Mouse (Mus musculus): ENCODE data around the gene Psmg1.
"Not testable (repeated sequence)": the region's sequence is repeated elsewhere in the genome, so short reads cannot be mapped to it uniquely, and the experiment has no call there.

Gene Psmg1

DNA sequence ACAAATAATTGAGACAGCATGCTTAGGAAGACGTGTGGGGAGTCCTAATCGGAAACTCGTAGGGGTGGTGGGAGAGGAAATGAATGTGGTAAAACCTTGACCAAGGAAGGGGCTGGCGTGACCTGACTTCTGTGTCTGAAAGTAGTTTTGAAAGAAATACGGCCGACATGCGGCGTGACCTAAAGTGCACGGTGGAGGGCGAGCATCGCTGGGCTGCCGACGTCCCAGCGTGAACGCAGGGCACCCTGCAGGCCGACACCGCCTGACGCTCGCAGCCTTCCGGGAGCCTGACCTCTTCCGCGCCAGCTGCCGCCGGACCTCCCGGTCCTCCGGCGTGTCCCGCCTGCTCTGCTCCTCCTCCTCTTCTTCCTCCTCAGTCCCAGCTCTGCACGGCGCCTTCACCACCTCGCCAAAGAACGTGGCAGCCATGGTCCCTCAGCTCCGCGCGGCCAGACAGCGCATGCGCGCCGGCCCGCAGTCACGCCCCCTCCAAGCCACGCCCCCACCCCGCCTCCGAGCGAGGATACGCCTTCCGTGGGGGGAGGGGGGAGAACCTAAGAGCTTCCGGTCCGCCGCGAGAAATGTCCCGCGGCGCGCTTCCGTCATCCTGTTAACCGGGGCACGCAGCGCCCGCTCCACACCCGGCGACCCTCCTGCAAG, at the start of gene Psmg1:
Gene Psmg1, minus strand, starts transcription at position 499 of the 660 bp plus-strand sequence.
- peak; percentile 95 for DNase-seq (ENCODE audit: low spot score)

DNA sequence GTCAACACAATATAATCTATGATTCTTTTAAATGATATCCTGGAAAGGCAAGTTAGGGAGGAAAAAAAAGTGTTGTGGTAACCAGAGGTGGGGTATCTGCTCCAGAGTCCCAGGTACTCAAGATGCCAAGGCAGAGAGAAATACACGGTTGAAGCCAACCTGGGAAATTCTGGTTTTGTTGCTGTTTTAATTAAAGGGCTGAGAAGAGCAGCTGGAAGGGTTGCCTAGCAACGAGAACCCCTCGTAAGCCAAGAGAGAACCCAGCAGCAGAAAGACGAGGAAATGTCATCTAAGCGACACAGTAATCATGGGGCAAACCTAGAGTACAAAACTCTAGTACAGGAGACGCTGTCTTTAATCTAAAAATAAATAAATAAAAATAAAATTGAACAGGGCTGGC, 48.8 kb upstream of the Psmg1 start:
- DNase-seq (ENCODE audit: low spot score) = no peak

DNA sequence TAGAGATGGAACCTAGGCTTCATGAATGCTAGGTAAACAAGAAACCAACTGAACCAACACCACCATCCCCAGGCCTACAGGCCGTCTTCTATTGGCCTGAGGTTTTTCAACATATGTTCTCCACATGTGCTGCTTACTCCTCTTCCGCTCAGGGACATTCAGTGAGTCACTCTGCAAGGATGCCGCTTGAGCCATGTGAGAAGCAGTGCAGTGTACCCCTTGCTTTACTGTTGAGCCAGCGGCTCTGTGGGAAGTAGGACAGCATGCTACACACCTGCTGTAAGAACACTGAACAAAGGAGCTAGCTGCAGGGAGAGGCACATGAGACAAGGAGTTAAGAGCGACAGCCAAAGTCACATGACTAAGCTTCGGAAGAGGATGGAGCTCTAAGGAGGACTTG, 43.7 kb upstream of the Psmg1 start:
- no peak for DNase-seq (ENCODE audit: low spot score)

DNA sequence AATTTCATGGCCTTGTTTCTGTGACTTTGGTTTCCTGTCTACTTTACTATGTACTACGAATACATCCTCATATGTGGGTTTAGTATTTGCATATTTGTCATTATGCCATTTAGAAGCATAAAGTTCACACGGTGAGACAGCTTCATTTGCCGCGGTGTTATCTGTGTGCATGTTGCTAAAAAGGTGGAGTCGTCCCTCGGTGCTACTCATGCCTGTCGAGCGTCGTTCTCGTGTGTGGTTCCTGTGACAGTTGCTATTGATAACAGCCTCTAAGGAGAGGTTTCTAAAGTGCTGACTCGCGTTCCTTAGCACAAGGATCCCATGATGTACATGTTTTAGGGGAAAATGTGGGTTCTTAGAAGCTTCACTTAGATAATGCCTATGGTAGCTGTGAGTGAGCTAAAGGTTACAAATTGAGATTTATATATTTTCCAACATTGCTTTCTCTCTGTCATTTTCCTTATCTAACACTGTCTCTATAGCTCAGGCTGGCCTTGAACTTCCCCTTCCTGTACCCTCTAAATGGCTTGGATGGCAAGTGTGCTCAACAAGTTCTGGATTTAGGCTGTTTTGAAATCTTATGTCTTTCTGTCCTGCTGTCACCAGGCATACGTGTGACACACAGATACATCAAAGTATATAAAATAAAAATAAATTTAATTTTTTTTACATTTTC, 41.7 kb upstream of the Psmg1 start:
- DNase-seq (ENCODE audit: low spot score) = no peak

DNA sequence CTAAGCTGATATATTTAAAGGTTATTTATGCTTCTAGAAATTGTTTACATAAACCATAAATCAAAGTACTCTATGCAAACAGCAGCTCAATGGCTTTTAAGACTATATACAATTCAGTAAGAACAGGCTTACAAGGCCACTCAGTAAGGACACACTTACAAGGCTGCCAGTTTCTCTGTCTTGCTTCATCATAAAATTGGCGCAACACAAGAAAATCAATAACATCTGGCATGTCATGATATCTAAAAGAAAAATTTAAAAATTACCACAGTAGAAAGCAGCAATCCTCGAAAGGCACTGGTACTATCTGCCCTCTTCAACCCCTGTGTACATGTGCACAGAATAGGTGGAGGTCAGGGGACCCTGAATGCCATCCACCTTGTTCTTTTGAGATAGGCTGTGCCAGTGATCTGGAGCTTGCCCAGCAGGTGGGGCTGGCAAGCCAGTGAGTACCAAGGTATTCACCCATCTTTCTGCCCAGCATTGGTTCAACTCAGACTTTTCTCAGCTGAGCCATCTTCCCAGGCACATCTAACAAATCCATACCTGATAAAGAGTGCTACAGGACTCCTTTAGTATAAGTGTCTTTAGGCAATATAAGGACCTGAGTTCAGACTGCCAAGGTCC, 39.8 kb upstream of the Psmg1 start:
- DNase-seq (ENCODE audit: low spot score) = no peak

DNA sequence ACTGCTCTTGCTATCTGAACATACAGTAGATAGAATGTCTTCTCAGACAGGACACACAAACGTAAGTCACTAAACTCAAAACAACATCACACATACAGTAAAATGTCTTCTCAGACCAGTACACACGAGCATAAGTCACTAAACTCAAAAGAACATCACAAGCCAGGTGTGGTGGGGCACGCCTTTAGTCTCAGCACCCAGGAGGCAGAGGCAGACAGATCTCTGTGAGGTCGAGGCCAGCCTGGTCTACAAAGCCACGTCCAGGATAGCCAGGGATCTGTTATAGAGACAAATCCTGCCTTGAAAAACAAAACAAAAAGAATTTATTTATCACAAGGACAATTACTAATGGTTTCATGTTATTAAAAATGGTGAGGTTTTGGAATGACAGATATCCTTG, 35.5 kb upstream of the Psmg1 start:
- no peak for DNase-seq (ENCODE audit: low spot score)

DNA sequence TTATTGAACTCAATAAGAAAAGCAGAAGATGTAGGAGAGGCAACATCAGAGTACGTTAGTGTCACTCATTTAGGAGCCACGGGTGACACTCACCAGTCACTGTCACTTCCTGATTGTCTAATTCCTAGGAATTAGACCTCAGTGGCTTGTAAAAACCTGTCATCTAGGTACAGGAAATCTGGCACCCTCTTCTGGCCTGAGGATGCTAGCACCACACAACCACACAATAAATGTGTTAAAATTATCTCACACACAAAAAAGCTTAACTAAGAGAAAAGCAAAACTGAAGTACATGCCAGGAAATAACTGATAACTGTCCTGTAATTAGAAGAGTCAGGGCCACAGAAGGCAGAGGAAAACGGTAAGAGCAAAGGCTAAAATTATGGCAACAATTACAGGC, 34.5 kb upstream of the Psmg1 start:
- DNase-seq (ENCODE audit: low spot score) = no peak

DNA sequence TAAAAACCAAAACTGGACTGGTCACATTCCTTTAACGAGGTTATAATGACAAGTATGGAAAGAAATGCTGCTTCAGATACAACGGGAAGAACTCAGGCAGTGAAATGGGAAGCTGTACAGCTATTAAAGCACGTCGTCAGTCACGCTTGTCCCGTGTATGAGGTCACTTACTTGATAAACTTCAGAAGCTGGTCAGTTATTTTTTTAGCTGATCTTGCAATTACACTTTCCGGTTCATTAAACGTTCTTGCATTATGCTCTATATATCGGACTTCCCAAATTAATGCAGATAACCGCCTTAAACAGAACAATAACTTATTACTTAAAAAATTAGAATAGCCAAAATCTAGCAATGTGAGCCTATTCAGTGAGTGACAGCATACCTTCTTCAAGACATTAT, 30.3 kb upstream of the Psmg1 start:
- DNase-seq (ENCODE audit: low spot score) = no peak

DNA sequence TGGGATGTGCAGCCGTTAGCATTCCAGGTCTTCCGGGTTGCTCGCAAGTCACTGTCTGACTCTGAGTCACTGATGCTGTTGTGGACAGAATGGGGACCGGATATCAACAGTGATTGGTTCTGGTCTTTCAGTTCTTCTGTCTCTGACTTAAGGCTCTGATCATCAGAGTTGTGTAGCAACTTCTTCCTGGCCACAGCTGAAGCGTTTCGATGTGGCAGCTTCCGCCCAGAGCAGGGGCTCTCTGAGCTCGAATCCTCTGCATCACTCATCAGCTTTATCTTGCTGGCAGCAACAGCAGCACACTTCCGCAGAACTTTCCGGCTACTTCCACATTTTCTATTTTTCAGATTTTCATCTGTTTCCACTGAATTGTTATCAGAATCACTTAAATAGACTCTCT, 18.4 kb upstream of the Psmg1 start:
- DNase-seq (ENCODE audit: low spot score) = not testable (repeated sequence)

DNA sequence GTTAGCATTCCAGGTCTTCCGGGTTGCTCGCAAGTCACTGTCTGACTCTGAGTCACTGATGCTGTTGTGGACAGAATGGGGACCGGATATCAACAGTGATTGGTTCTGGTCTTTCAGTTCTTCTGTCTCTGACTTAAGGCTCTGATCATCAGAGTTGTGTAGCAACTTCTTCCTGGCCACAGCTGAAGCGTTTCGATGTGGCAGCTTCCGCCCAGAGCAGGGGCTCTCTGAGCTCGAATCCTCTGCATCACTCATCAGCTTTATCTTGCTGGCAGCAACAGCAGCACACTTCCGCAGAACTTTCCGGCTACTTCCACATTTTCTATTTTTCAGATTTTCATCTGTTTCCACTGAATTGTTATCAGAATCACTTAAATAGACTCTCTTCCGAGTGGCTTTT, 13.5 kb upstream of the Psmg1 start:
- not testable (repeated sequence) for DNase-seq (ENCODE audit: low spot score)

DNA sequence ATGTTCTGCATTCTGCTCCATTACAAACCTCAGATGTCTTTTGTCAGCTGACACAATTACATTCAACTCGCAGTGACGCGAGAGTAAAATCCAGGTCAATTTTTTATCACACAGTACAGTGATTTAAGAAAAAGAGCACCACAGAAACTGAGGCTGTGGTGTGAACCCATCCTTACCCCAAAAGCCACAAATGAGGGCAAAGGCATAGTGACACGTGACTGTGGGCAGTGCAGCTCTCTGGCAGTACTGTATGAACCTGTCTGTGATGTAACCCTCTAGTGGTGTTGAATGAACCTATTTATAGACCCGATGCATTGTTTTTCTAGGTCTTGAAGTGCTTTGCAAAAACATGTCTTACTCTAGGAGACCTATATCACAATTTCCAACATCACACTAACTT, 8.5 kb upstream of the Psmg1 start:
- DNase-seq (ENCODE audit: low spot score) = no peak

DNA sequence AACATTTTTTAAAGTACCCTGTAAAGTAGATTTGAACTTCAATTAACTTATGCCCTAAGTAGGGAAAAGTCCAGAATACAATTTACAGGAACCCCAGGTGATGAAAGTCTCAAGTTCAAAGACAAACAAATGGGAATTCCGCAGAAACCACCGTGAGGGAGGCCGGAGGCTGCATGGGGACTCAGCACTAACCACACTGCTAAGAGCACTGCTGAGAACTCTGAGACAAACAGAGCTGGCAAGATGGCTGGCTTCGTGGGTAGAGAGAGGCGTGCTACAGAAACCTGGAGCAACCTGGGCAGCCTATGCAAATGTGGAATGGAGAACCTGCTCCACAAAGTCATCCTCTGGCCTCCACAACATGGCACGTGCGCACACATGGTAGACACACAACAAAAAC, 5.4 kb upstream of the Psmg1 start:
- no peak for DNase-seq (ENCODE audit: low spot score)

DNA sequence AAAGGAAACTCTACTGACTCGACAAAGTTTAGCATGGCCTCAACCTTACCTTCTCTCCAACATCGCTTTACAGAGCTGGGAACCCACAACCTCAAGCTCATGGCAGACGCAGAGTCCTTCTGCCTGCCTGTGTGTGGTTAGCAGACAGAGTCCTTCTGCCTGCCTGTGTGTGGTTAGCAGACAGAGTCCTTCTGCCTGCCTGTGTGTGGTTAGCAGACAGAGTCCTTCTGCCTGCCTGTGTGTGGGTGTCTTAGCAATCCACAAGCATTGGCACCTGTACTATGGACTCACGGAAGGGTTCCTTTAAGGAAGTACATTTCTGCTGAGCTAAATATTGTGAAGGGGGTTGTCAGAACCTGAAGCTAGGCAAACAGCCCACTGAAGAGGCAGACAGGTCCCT, 3.8 kb upstream of the Psmg1 start:
- peak; percentile 8 for DNase-seq (ENCODE audit: low spot score)

DNA sequence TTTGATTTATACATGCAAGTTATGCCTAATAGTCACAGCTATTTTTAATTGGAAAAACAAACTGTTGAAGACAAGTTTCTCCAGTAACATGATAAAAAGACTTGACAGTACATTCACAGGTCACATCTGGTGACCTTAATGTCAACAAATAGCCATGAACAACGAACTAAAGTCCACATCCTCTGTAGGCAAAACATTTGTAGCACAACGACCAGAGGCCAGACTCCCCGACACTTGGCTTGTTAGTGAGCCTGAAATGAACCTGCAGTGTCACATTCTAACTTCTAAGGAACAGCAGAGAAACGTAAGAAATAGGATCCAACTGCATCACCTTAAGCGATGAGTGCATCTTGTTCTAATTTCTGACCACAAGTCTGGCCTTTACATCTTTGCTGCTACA, 1.8 kb upstream of the Psmg1 start:
- peak; percentile 26 for DNase-seq (ENCODE audit: low spot score)

DNA sequence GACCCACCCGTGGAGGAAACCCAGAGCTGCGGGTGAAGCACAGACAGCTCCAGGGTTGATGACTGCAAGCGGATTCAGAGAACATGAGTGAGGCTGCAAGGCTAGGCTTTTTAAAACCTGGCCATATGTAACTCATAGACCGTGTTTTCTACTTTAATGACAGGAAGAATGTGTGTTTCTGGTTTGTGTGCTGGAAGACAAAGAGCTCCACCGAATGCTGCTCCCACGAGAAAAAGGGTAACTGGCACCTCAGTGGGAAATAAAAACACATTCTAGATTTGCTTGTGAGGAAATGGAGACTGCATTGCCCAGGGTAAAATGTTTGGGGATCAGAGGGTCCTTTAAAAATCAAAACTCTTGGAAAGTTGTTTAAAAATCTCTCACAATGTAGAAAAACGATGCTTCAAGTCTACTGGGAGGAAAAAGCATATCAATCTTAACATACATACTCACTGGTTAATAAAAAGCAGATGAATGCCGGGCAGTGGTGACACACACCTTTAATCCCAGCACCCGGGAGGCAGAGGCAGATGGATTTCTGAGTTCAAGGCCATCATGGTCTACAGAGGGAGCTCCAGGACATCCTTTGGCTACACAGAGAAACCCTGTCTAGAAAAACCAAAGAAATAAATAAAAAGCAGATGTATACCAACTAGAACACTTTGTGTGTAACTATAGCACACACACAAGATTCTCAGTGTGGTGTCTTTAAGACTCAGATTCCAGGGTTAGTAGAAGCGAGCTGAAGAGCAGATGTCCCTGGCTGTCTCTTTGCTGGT, 551 bp upstream of the Psmg1 start:
- peak; percentile 36 for DNase-seq (ENCODE audit: low spot score)

DNA sequence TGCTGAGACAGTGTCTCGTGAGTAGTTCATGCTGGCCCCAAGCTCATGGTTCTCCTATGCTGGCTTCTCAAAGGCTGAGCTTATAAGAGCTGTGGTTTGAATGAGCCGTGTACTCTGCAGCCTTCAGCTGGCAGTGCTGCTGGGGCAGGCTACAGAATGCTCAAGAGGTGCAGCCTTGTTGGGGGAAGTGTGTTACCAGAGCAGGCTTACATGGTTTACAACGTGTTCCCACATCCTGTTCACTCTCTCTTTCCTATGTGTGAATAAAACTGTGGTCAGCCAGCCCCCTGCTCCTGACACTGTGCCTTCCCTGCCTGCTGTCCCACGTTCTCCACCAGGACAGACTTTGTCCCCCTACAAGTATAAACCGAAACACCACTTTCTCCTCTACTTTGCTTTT, 5.8 kb downstream of the Psmg1 start:
- no peak for DNase-seq (ENCODE audit: low spot score)

DNA sequence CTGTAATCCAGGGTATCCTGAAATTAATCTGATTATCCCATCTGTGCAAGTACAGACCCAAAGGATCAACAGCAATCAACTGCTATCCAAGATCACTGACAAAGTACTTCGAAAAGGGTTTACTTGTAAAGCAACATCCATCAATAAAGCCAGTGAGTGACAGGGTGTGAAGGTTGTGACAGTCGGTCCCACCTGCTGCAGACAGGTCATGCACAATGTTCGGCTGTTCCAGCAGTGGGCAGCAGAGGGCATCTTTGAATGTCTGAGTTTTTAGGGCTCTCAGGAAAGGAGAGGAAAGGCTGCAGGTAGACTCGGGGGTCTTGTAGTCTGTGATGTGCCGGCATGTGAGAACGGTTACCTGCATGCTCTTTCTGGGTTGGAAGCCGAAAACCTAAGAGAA, 7.2 kb downstream of the Psmg1 start:
- no peak for DNase-seq (ENCODE audit: low spot score)

DNA sequence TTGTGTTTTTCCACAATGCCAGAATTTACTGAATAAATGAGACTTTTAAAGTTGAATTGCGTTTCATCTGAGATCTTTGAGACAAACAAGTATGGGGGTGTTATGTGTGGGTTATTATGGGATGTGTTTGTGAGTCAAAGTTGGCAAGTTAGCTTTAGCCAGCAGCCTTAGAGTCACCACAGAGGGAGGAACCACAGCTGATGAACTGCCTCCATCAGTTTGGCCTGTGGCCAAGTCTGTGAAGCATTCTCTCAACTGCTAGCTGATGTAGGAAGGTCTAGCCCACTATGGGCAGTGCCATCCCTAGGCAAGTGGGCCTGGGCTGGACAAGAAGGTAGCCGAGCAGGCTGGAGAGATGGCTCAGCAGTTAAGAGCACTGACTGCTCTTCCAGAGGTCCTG, 19.9 kb downstream of the Psmg1 start:
- no peak for DNase-seq (ENCODE audit: low spot score)

DNA sequence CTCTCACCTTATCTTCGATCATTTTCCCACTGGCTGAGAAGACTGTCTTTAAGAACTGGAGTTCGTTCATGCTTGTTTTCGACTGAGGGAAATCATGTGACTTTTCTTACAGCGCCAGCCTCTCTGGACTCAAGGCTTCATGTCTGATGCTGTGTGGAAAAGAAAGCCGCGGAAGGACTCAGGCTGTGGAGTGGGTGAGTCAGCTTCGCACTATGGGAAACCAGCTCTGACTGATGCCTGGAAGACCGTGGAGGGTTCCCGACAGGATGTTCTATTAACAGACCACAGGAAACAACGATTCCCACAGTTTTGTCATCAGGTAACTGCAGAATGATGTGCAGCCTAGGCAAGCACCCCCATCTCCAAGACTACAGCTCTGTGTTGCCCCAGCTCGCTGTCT, 23.3 kb downstream of the Psmg1 start:
- DNase-seq (ENCODE audit: low spot score) = no peak

DNA sequence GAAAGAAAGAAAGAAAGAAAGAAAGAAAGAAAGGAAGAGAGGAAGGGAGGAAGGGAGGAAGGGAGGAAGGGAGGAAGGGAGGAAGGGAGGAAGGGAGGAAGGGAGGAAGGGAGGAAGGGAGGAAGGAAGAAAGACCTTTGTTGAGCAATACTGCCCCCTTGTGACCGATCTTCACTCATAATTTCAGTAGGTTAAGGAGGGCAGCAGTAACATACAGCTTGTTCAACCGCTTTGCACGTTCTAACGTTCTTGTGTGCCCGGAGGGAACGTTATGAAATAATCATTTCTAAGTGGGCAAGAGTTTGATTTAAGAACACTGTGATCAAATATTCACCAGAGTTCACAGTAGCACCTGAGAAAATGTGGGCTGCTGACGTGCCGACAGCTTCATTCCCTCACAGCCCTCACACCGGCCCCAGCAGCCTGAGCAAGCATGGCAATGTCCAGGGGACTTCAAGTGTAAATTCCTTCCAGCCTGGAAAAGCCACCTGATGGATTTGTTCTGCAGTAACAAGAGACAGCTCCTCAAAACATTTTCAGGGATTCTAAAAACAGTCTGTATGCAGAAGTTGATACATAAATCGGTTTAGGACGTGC, 26.2 kb downstream of the Psmg1 start:
- no peak for DNase-seq (ENCODE audit: low spot score)

DNA sequence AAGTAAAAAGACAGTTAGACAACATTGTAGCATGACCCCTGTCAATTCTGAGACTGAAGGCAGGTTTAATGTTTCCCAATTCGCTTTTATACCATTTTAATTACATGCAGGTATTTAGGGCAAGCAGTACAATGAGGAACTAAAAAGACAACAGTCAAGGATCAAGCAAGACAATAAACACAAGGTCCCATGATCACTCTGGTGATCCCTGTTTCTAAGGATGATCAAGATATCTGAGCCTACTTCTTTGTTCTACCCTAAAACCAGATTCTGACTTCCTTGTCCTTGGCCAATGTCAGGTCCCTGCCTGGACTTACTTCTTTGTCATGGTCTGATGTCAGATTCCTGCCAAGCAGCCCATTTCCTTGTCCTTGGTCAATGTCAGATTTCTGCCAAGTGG, 29.3 kb downstream of the Psmg1 start:
- DNase-seq (ENCODE audit: low spot score) = not testable (repeated sequence)

DNA sequence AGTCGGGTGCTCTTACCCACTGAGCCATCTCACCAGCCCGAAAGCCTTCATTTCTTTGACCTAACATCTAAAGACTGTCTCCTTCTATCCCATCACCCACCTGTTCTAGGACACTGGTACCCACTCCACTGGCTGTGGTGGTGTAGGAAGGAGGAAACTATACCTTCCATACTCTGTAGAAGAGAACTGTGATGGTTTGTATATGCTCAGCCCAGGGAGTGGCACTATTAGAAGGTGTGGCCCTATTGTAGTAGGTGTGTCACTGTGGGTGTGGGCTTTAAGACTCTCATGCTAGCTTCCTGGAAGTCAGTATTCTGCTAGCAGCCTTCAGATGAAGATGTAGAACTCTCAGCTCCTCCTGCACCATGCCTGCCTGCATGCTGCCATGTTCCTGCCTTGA, 30.1 kb downstream of the Psmg1 start:
- DNase-seq (ENCODE audit: low spot score) = not testable (repeated sequence)

Measured in yolk sac, embryonic 10.5 days (tissue).